Mouse (Mus musculus) ES-E14 (cell line): Measurements from ENCODE around the gene Gpsm2. TPM values are rescaled to one million over a fixed set of nuclear protein-coding genes. Genes with fewer than 3 reads are reported as not detected.

ENCODE experiments used
- DNase-seq: peaks from one replicate; pipeline ENCODE4 v3.0.0-alpha.2; 2013; ENCODE audit warnings: low read depth, low spot score
- H3K27ac ChIP-seq: 2 replicates; pipeline ENCODE4 v1.5.1; 2012; ENCODE audit warnings: low read depth, mild to moderate bottlenecking, low read length, moderate library complexity, mixed read lengths; ENCODE audit not compliant: poor library complexity, insufficient read depth, severe bottlenecking
- H3K36me3 ChIP-seq: 2 replicates; pipeline ENCODE4 v1.6.1; 2012; ENCODE audit warnings: mild to moderate bottlenecking, low read length, moderate library complexity, mixed read lengths; ENCODE audit not compliant: control insufficient read depth, poor library complexity, insufficient read depth, severe bottlenecking
- H3K4me1 ChIP-seq, 2 experiments: fragments of 150-350 bp in 1 of 2; sonication (generic) in 1 of 2; 2 replicates each; pipeline ENCODE4 v1.6.1; 2012; ENCODE audit warnings: low read length in 2 of 2, mild to moderate bottlenecking in 1 of 2, mixed read lengths in 1 of 2; ENCODE audit not compliant: control insufficient read depth in 2 of 2, insufficient read depth in 2 of 2, poor library complexity in 1 of 2
- H3K4me3 ChIP-seq, 2 experiments: fragments of 150-350 bp in 1 of 2; sonication (generic) in 1 of 2; 2 replicates each; pipeline ENCODE4 v1.5.1; 2012; ENCODE audit warnings: low read length in 2 of 2, low read depth in 1 of 2, mild to moderate bottlenecking in 1 of 2, mixed read lengths in 1 of 2; ENCODE audit not compliant: insufficient read depth in 1 of 2, poor library complexity in 1 of 2, severe bottlenecking in 1 of 2
- H3K9ac ChIP-seq: 2 replicates; pipeline ENCODE4 v1.6.1; 2012; ENCODE audit warnings: low read depth, mild to moderate bottlenecking, low read length, mixed read lengths; ENCODE audit not compliant: poor library complexity, insufficient read depth, severe bottlenecking
- H3K9me3 ChIP-seq: fragments of 150-350 bp; sonication (generic); 2 replicates; pipeline ENCODE4 v1.6.1; 2012; ENCODE audit warnings: low read depth, mild to moderate bottlenecking, low read length; ENCODE audit not compliant: control insufficient read depth, insufficient read depth
- CHD2 ChIP-seq: IDR thresholded peaks from 2 replicates; pipeline ENCODE4 v1.6.1; 2014; ENCODE audit warnings: mild to moderate bottlenecking, low read depth, low read length, inconsistent platforms
- HCFC1 ChIP-seq: IDR thresholded peaks from 2 replicates; pipeline ENCODE4 v1.6.1; 2012; ENCODE audit warnings: low read length, inconsistent platforms, borderline replicate concordance; ENCODE audit not compliant: insufficient read depth
- MAFK ChIP-seq: IDR thresholded peaks from 2 replicates; pipeline ENCODE4 v1.6.1; 2014; ENCODE audit warnings: mild to moderate bottlenecking, low read depth, low read length, inconsistent platforms; ENCODE audit not compliant: insufficient read depth
- ZC3H11A ChIP-seq: IDR thresholded peaks from 2 replicates; pipeline ENCODE4 v1.6.1; 2012; ENCODE audit warnings: low read depth, mild to moderate bottlenecking, inconsistent platforms, low read length, borderline replicate concordance
- ZNF384 ChIP-seq: IDR thresholded peaks from 2 replicates; pipeline ENCODE4 v1.6.1; 2012; ENCODE audit warnings: low read depth, low read length, inconsistent platforms
- in situ Hi-C, 2 experiments: fragments of 600-800 bp; cut with MboI; formaldehyde crosslinking; loops; one replicate each; pipeline ENCODE4 v1.15.1; 2025; ENCODE audit warnings: low sequenced_read_pairs in 2 of 2, inconsistent platforms in 1 of 2; ENCODE audit not compliant: unreplicated experiment in 2 of 2
- total RNA-seq: library from RNA; depleted of rRNA; stranded (reverse); fragments of 300-350 nt; gene quantifications from 2 replicates; pipeline ENCODE4 v1.2.3, GENCODE M21; 2012; rRNA removed

Gpsm2 gene
- total RNA-seq, 1 experiment: 16.2 TPM

GRCm38 (mm10) chr3:108634761-108635160, 87.3 kb downstream of the Gpsm2 start:
- H3K36me3 ChIP-seq: no peaks in the 10 kb centered on the region
- H3K4me1 ChIP-seq: no peaks in the 10 kb centered on the region
- H3K4me3 ChIP-seq: no peak overlapping the region
- H3K9me3 ChIP-seq: no peaks in the 10 kb centered on the region
- TF ChIP-seq ZC3H11A (no peak), CHD2 (no peak), HCFC1 (no peak), MAFK (no peak), ZNF384 (no peak)
- H3K27ac ChIP-seq: no peak overlapping the region
- DNase-seq: no peak
- no peak overlapping the region for H3K9ac ChIP-seq
- in situ Hi-C loops: no loop called here

Other genes with a start within 250 kb of the Gpsm2 start
- 0.63 TPM in 1 of 2 replicates, not detected in the other for gene 1700013F07Rik, start 188.2 kb downstream of the Gpsm2 start, total RNA-seq
- 0.27 and 0.37 TPM in 2 replicates for gene 5330417C22Rik, start 185.8 kb downstream of the Gpsm2 start, total RNA-seq
- 21.1 and 21.8 TPM in 2 replicates for gene Tmem167b, start 159.8 kb downstream of the Gpsm2 start, total RNA-seq
- gene Taf13, start 150.6 kb downstream of the Gpsm2 start, total RNA-seq: 12.5 and 17.3 TPM in 2 replicates
- gene Wdr47, start 131.0 kb downstream of the Gpsm2 start, total RNA-seq: 14.5 and 15.9 TPM in 2 replicates
- 33.9 and 59.8 TPM in 2 replicates for gene Clcc1, start 68.4 kb downstream of the Gpsm2 start, total RNA-seq
- not detected in 2 replicates for gene Aknad1, start 17.3 kb upstream of the Gpsm2 start, total RNA-seq
- gene Stxbp3, start 118.2 kb upstream of the Gpsm2 start, total RNA-seq: 11.2 and 18.1 TPM in 2 replicates
- gene Fndc7, start 167.7 kb upstream of the Gpsm2 start, total RNA-seq: 0.09 TPM in 1 of 2 replicates, not detected in the other
- 69.7 and 70.6 TPM in 2 replicates for gene Prpf38b, start 189.4 kb upstream of the Gpsm2 start, total RNA-seq
- gene Henmt1, start 217.6 kb upstream of the Gpsm2 start, total RNA-seq: 0.53 and 1.7 TPM in 2 replicates
- 0.76 TPM in 1 of 2 replicates, not detected in the other for gene Gm9857, start 218.1 kb upstream of the Gpsm2 start, total RNA-seq